Mouse (Mus musculus): ENCODE measurements around the gene Edn3.

DNA sequence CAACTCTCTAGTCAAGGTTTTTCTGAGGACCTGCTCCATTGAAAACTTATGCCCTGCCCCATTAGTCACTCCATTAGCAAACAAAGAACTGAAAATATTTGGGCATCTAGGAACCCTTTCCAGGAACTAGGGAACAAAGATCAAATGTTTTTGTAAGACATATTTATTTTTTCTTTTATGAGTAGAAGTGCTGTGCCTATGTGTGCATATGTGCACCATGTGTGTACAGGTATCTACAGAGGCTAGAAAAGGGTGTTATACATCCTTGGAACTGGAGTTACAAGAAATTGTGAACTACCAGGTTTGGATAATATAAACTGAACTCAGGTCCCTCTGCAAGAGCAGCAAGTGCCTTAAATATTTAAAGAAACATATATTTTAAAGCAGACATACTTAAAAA is 28.4 kb downstream of the Edn3 start:
- TF ChIP-seq ZC3H11A (IDR thresholded peaks at IDR 0.05; ENCODE audit: low read depth, low read length) (no peak), POLR2A (IDR thresholded peaks at IDR 0.05; ENCODE audit: control insufficient read depth in 1 of 2, insufficient read depth in 1 of 2, low read depth in 1 of 2, low read length in 2 of 2, poor library complexity in 1 of 2) (no peak), EP300 (IDR thresholded peaks at IDR 0.05; ENCODE audit: low read depth in 1 of 2, low read length in 2 of 2) (no peak), NRF1 (IDR thresholded peaks at IDR 0.05; ENCODE audit: insufficient read depth, low read depth, low read length, poor library complexity, severe bottlenecking) (no peak), MAZ (IDR thresholded peaks at IDR 0.05; ENCODE audit: low read depth, low read length) (no peak), MAFK (IDR thresholded peaks at IDR 0.05; ENCODE audit: borderline replicate concordance, low read depth, low read length) (no peak), E2F4 (IDR thresholded peaks at IDR 0.05; ENCODE audit: borderline replicate concordance, low read depth, low read length) (no peak), RAD21 (IDR thresholded peaks at IDR 0.05; ENCODE audit: low read depth, low read length) (no peak), CTCF (IDR thresholded peaks at IDR 0.05 in 2 of 3, conservative IDR thresholded peaks at IDR 0.05 in 1 of 3; ENCODE audit: control insufficient read depth in 1 of 3, insufficient read depth in 1 of 3, low read depth in 2 of 3, low read length in 3 of 3, poor library complexity in 1 of 3, severe bottlenecking in 1 of 3) (no peak)

Measured in MEL (cell line).